Mouse (Mus musculus): ENCODE data around the gene Gm20498.

Gene Gm20498

GRCm38 (mm10) chr12:81332875-81333421, 199.8 kb downstream of the Gm20498 start, which contains the start of gene Slc8a3:
Slc8a3 (minus strand) TSS chr12:81333180.
- DNase-seq (ENCODE audit: low spot score in 2 of 2): no peak

- DNase-seq (ENCODE audit: low spot score in 2 of 2): no peak
Observed at GRCm38 (mm10) chr12:81331937-81332874, 200.5 kb downstream of the Gm20498 start.

- DNase-seq (ENCODE audit: low spot score in 2 of 2): no peak
Observed at GRCm38 (mm10) chr12:81331046-81331638, 201.6 kb downstream of the Gm20498 start.

GRCm38 (mm10) chr12:81324991-81325390, 207.7 kb downstream of the Gm20498 start:
- DNase-seq (ENCODE audit: low spot score in 2 of 2): no peak

- no peak for DNase-seq (ENCODE audit: low spot score in 2 of 2)
Observed at GRCm38 (mm10) chr12:81324116-81324515, 208.6 kb downstream of the Gm20498 start.

GRCm38 (mm10) chr12:81321021-81321420, 211.7 kb downstream of the Gm20498 start:
- no peak for DNase-seq (ENCODE audit: low spot score in 2 of 2)

- no peak for DNase-seq (ENCODE audit: low spot score in 2 of 2)
Observed at GRCm38 (mm10) chr12:81317811-81318210, 214.9 kb downstream of the Gm20498 start.

GRCm38 (mm10) chr12:81315953-81316352, 216.8 kb downstream of the Gm20498 start:
- DNase-seq (ENCODE audit: low spot score in 2 of 2): no peak
